Mouse (Mus musculus) G1E (cell line): ENCODE measurements around the gene Calhm1.

Experiments used
- CTCF ChIP-seq: IDR thresholded peaks from 2 replicates; pipeline ENCODE4 v1.5.1; 2012; ENCODE audit warnings: low read depth, low read length, inconsistent platforms, mixed read lengths
- GATA1 ChIP-seq: IDR thresholded peaks from 2 replicates; pipeline ENCODE4 v1.6.1; 2012; ENCODE audit warnings: borderline replicate concordance, low read length, inconsistent platforms, mixed read lengths
- GATA2 ChIP-seq: IDR thresholded peaks from 2 replicates; pipeline ENCODE4 v1.6.1; 2012; ENCODE audit warnings: low read depth, low read length, inconsistent platforms, borderline replicate concordance
- TAL1 ChIP-seq: conservative IDR thresholded peaks from 2 replicates; pipeline ENCODE4 v1.6.1; 2012; ENCODE audit warnings: low read depth, low read length, inconsistent platforms, mixed read lengths

DNA sequence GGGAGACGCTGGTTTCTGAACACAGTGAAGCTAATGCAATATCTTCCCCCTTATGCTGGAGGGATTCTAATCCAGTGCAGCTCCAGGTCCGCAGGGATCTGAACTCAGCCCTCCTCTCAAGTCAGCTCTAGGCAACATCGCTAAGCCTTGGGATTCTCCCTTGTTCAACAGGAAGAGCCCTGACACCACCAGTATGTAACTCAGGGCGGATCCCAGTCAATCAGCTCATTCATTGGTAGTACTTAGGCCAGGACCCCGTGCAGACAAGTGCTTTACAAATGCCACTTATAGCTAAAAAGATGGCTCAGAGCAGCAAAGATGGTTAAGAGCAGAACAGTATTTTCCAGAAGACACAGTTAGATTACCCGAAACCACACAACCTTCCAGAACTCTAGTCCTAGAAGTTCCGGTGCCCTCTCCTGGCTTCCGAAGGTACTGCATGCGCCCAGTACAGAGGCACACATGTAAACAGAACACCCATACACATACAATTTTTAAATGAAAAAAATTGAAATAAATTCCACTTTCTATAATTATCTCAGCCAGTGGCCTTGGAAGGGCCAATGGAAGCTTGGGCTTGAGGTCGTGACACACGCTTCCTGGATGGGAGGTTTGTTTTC, 24.8 kb upstream of the Calhm1 start:
- TF ChIP-seq CTCF (peak; percentile 89), GATA1 (no peak), GATA2 (no peak), TAL1 (no peak)
